Mouse (Mus musculus): ENCODE measurements around the gene Isoc2a.

DNA sequence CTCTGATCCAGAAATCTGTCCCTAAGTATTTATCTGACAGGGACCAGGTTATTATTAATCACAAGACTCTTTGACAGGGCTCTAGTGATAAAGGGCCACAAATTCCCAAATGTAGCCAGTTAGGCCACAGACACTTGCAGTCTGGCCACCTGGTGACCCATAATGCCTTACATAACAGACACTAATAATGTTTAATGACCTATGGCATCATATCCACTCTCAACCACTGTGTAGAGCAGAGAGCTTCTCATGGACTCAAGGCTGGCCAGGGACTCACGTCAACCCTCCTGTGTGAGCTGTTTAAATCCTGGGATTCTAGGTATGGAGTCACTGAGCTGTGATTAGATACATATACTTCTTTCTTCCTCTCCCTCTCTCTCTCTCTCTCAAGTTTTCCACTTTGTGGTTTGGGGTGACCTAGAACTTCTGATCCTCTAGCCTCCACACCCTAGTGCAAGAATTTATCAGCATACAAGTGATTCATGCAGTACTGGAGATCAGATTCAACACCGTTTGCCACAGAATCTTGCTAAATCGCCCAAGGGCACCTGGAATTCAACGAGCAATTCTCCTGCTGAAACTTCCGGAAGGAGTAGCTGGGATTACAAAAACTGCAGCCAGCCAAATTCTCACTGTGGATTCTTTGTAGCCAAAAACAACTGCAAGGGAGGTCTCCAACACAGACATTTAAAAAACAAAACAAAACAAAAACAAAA is 12.7 kb upstream of the Isoc2a start:
- no peak for TF ChIP-seq POLR2A (IDR thresholded peaks at IDR 0.05; ENCODE audit: insufficient read depth, low read depth, low read length)
- TF ChIP-seq CTCF (IDR thresholded peaks at IDR 0.05; ENCODE audit: insufficient read depth, low read depth, low read length) = no peak

Measured in olfactory bulb, adult 2 months (tissue).